Mouse (Mus musculus): ENCODE results near the gene Hist1h3f. TPM values are rescaled to one million over a fixed set of nuclear protein-coding genes. Genes with fewer than 3 reads are reported as not detected.
A peak's percentile ranks its signal among the peaks of the same experiment; 100 is the strongest.
"Not testable (repeated sequence)": the region's sequence is repeated elsewhere in the genome, so short reads cannot be mapped to it uniquely, and the experiment has no call there.

Hist1h3f gene
- polyA plus RNA-seq, 1 experiment from 2014 or later, result 0.71 TPM

- H3K9ac ChIP-seq (ENCODE audit: low read depth, low read length), result peak overlapping the region; percentile 66
- 2% methylated on average over 21 of the region's 22 CpGs for WGBS
- DNase-seq (ENCODE audit: low spot score), result peak; percentile 24
Measured at GRCm38 (mm10) chr13:23586099-23586939, 42.5 kb downstream of the Hist1h3f start.

DNA sequence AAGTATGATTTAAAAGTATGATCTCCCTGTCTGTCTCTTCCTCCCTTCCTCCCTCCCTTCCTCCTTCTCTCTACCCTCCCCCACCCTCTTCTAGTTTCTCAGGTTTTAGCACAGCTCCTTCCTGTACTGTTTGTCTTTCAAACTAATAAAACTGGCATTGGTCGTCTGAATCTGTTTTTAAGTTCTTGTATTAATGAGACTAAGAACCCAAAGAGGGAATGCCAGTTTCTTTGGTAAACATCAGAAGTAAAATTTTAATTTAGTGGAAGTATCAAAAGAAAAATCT lies 43.0 kb downstream of the Hist1h3f start:
- H3K36me3 ChIP-seq (ENCODE audit: control insufficient read depth, insufficient read depth, low read length), result no peaks in the 10 kb centered on the region
- no peak for ATAC-seq (ENCODE audit: low read depth)
- 6% methylated on average over 1 of the region's 1 CpGs for WGBS
- no peaks in the 10 kb centered on the region for H3K9me3 ChIP-seq (ENCODE audit: control insufficient read depth, low read length)
- H3K9ac ChIP-seq (ENCODE audit: low read depth, low read length), result peak overlapping the region; percentile 66
- peak overlapping the region; percentile 45 for H3K4me3 ChIP-seq (ENCODE audit: low read depth, low read length)
- H3K4me2 ChIP-seq (ENCODE audit: low read depth, low read length), result peak overlapping the region; percentile 65
- DNase-seq (ENCODE audit: low spot score), result no peak
- peaks cover 23% of the 10 kb centered on the region; the same call in 1 of the 2 replicates for H3K4me1 ChIP-seq (ENCODE audit: control insufficient read depth, insufficient read depth, low read length)
- H3K27ac ChIP-seq (replicated peaks; ENCODE audit: low read depth, low read length), result peak overlapping the region; percentile 93
- H3K27me3 ChIP-seq (replicated peaks; ENCODE audit: control insufficient read depth, insufficient read depth, low read length), result no peaks in the 10 kb centered on the region

More at GRCm38 (mm10) chr13:23586099-23586939, 42.5 kb downstream of the Hist1h3f start:
- Histone ChIP-seq H3K4me2 (ENCODE audit: low read depth, low read length) (peak overlapping the region; percentile 65), H3K9me3 (ENCODE audit: control insufficient read depth, low read length) (no peaks in the 10 kb centered on the region), H3K4me1 (ENCODE audit: control insufficient read depth, insufficient read depth, low read length) (peaks cover 23% of the 10 kb centered on the region; the same call in 1 of the 2 replicates), H3K27ac (replicated peaks; ENCODE audit: low read depth, low read length) (peak overlapping the region; percentile 93), H3K27me3 (replicated peaks; ENCODE audit: control insufficient read depth, insufficient read depth, low read length) (no peaks in the 10 kb centered on the region), H3K36me3 (ENCODE audit: control insufficient read depth, insufficient read depth, low read length) (no peaks in the 10 kb centered on the region), H3K4me3 (ENCODE audit: low read depth, low read length) (peak overlapping the region; percentile 45)
- ATAC-seq (ENCODE audit: low read depth), result no peak

DNA sequence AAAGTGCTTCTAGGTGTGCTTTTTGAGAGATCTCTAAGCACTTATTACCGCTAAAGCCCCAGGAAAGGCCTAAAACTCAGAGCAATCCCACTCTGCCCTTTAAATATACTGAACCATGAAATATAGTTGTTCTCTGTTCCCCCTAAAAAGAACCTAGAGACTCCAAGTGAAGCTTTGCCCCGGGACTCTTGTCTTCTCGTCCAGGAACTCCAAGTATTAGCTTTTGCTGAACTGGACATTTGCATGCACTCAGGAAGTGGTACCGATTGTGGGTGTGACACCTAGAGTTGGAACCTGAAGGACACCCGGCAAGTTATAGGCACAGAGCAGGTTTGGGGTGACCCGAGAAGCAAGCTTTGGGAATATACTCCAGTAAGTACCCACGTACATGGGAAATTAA lies 47.4 kb downstream of the Hist1h3f start:
- DNase-seq (ENCODE audit: low spot score) (no peak), ATAC-seq (ENCODE audit: low read depth) (no peak)
- H3K9ac ChIP-seq (ENCODE audit: low read depth, low read length), result no peak overlapping the region
- no peak overlapping the region for H3K4me2 ChIP-seq (ENCODE audit: low read depth, low read length)
- no peaks in the 10 kb centered on the region for H3K27me3 ChIP-seq (replicated peaks; ENCODE audit: control insufficient read depth, insufficient read depth, low read length)
- no peak overlapping the region for H3K27ac ChIP-seq (replicated peaks; ENCODE audit: low read depth, low read length)
- WGBS, result 94% methylated on average over 7 of the region's 7 CpGs
- H3K36me3 ChIP-seq (ENCODE audit: control insufficient read depth, insufficient read depth, low read length), result no peaks in the 10 kb centered on the region
- no peaks in the 10 kb centered on the region for H3K9me3 ChIP-seq (ENCODE audit: control insufficient read depth, low read length)
- 0 out of 2 replicates have a peak, but pooled peaks cover 5% of the 10 kb centered on the region for H3K4me1 ChIP-seq (ENCODE audit: control insufficient read depth, insufficient read depth, low read length)
- no peak overlapping the region for H3K4me3 ChIP-seq (ENCODE audit: low read depth, low read length)

DNA sequence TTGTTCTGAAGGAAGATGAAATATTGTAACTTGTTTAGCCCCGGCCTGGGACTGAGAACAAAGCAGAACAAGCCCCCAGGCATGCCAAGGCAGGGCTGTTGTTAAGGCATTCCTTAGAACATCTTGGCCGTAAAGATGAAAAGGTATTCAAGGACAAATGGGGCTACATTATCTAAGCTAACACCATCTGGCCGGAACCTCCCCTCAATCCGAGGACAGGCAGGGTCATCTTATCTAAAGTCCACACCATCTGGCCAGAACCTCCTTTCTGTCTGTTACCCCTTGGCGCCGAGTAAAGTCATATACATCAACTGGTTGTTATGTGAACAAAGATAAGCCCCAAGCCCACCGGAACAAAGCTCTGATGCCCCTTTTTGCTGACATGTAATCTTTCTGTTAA lies 48.0 kb downstream of the Hist1h3f start:
- not testable (repeated sequence) for H3K9me3 ChIP-seq (ENCODE audit: control insufficient read depth, low read length); H3K4me1 ChIP-seq (ENCODE audit: control insufficient read depth, insufficient read depth, low read length); H3K4me2 ChIP-seq (ENCODE audit: low read depth, low read length); DNase-seq (ENCODE audit: low spot score); H3K9ac ChIP-seq (ENCODE audit: low read depth, low read length); H3K27ac ChIP-seq (replicated peaks; ENCODE audit: low read depth, low read length); H3K4me3 ChIP-seq (ENCODE audit: low read depth, low read length); H3K27me3 ChIP-seq (replicated peaks; ENCODE audit: control insufficient read depth, insufficient read depth, low read length); ATAC-seq (ENCODE audit: low read depth); H3K36me3 ChIP-seq (ENCODE audit: control insufficient read depth, insufficient read depth, low read length)
- 85% methylated on average over 7 of the region's 7 CpGs for WGBS

DNA sequence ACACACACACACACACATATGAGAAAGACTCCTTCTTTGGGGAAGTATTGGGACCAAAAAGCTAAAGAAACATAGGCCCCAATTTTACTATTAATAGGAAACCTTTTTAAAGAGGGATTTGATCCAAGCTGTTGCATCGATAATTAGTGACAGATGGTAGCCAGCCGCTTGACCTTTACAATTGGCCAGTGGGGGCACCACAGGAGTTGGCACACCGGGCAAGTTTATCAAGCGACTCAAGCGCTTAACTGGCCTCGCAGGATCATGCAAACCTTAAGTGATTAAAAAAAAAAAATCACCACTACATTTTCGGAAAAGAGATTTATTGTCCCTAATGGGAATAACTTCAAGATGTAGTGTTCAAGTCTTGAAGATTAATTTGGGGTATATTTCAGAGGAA lies 48.8 kb downstream of the Hist1h3f start:
- Histone ChIP-seq H3K4me1 (ENCODE audit: control insufficient read depth, insufficient read depth, low read length) (no peaks in the 10 kb centered on the region), H3K9me3 (ENCODE audit: control insufficient read depth, low read length) (no peaks in the 10 kb centered on the region), H3K4me3 (ENCODE audit: low read depth, low read length) (no peak overlapping the region), H3K9ac (ENCODE audit: low read depth, low read length) (no peak overlapping the region), H3K4me2 (ENCODE audit: low read depth, low read length) (no peak overlapping the region), H3K27ac (replicated peaks; ENCODE audit: low read depth, low read length) (no peak overlapping the region), H3K27me3 (replicated peaks; ENCODE audit: control insufficient read depth, insufficient read depth, low read length) (no peaks in the 10 kb centered on the region), H3K36me3 (ENCODE audit: control insufficient read depth, insufficient read depth, low read length) (no peaks in the 10 kb centered on the region)
- DNase-seq (ENCODE audit: low spot score) (no peak), ATAC-seq (ENCODE audit: low read depth) (no peak)
- WGBS, result 67% methylated on average over 7 of the region's 7 CpGs

GRCm38 (mm10) chr13:23593051-23593770 lies 49.4 kb downstream of the Hist1h3f start:
- 67% methylated on average over 5 of the region's 5 CpGs for WGBS
- Histone ChIP-seq H3K4me1 (ENCODE audit: control insufficient read depth, insufficient read depth, low read length) (no peaks in the 10 kb centered on the region), H3K9me3 (ENCODE audit: control insufficient read depth, low read length) (no peaks in the 10 kb centered on the region), H3K36me3 (ENCODE audit: control insufficient read depth, insufficient read depth, low read length) (no peaks in the 10 kb centered on the region), H3K4me3 (ENCODE audit: low read depth, low read length) (no peak overlapping the region), H3K27me3 (replicated peaks; ENCODE audit: control insufficient read depth, insufficient read depth, low read length) (no peaks in the 10 kb centered on the region), H3K4me2 (ENCODE audit: low read depth, low read length) (no peak overlapping the region), H3K27ac (replicated peaks; ENCODE audit: low read depth, low read length) (peak overlapping the region; percentile 33; the same call in 1 of the 2 replicates), H3K9ac (ENCODE audit: low read depth, low read length) (no peak overlapping the region)
- peak; percentile 27 for DNase-seq (ENCODE audit: low spot score)
- ATAC-seq (ENCODE audit: low read depth), result no peak

Small RNA genes lying within 50 kb of the gene (microRNA-seq; reads per million reads assigned to microRNA genes)
- gene Gm44297 (ENCODE audit: borderline number of aligned reads) (not detected), gene Gm44359 (ENCODE audit: borderline number of aligned reads) (not detected), gene Gm44394 (ENCODE audit: borderline number of aligned reads) (not detected), gene n-TStga1 (ENCODE audit: borderline number of aligned reads) (0.83 reads per million)

Other genes starting within 250 kb of the Hist1h3f start
- 40.2 and 44.9 TPM in 2 replicates for gene Zfp322a, start 174.8 kb upstream of the Hist1h3f start, polyA plus RNA-seq (2014; fragmentation: Nextera tagmentation; extraction: Ambion mirVana)
- 10.3 and 11.6 TPM in 2 replicates for gene Abt1, start 120.2 kb upstream of the Hist1h3f start, polyA plus RNA-seq (2014; fragmentation: Nextera tagmentation; extraction: Ambion mirVana)
- 0.18 TPM in 1 of 2 replicates, not detected in the other for gene Btn1a1, start 78.2 kb upstream of the Hist1h3f start, polyA plus RNA-seq (2014; fragmentation: Nextera tagmentation; extraction: Ambion mirVana)
- 0.40 and 0.51 TPM in 2 replicates for gene Btn2a2, start 55.2 kb upstream of the Hist1h3f start, polyA plus RNA-seq (2014; fragmentation: Nextera tagmentation; extraction: Ambion mirVana)
- 5.1 and 5.6 TPM in 2 replicates for gene Hist1h4h, start 13.0 kb upstream of the Hist1h3f start, polyA plus RNA-seq (2014; fragmentation: Nextera tagmentation; extraction: Ambion mirVana)
- 5.2 and 7.0 TPM in 2 replicates for gene Hist1h2af, start 10.1 kb upstream of the Hist1h3f start, polyA plus RNA-seq (2014; fragmentation: Nextera tagmentation; extraction: Ambion mirVana)
- gene Hist1h3g, start 8.6 kb upstream of the Hist1h3f start, polyA plus RNA-seq (2014; fragmentation: Nextera tagmentation; extraction: Ambion mirVana), result 3.7 and 4.1 TPM in 2 replicates
- gene Hist1h2bh, start 660 bp upstream of the Hist1h3f start, polyA plus RNA-seq (2014; fragmentation: Nextera tagmentation; extraction: Ambion mirVana), result 0.76 and 0.77 TPM in 2 replicates
- gene Hist1h4f, start 7.6 kb downstream of the Hist1h3f start, polyA plus RNA-seq (2014; fragmentation: Nextera tagmentation; extraction: Ambion mirVana), result 0.84 and 0.88 TPM in 2 replicates
- gene Hist1h1d, start 9.2 kb downstream of the Hist1h3f start, polyA plus RNA-seq (2014; fragmentation: Nextera tagmentation; extraction: Ambion mirVana), result 0.60 TPM in 2 replicates
- gene Hist1h3e, start 18.3 kb downstream of the Hist1h3f start, polyA plus RNA-seq (2014; fragmentation: Nextera tagmentation; extraction: Ambion mirVana), result 4.4 and 6.1 TPM in 2 replicates
- gene Hist1h2ae, start 27.2 kb downstream of the Hist1h3f start, polyA plus RNA-seq (2014; fragmentation: Nextera tagmentation; extraction: Ambion mirVana), result 93.4 and 108 TPM in 2 replicates
- 5.1 and 5.3 TPM in 2 replicates for gene Hist1h2bg, start 27.3 kb downstream of the Hist1h3f start, polyA plus RNA-seq (2014; fragmentation: Nextera tagmentation; extraction: Ambion mirVana)
- gene Hist1h2bf, start 30.1 kb downstream of the Hist1h3f start, polyA plus RNA-seq (2014; fragmentation: Nextera tagmentation; extraction: Ambion mirVana), result 3.6 and 4.1 TPM in 2 replicates
- gene Hist1h2ad, start 30.3 kb downstream of the Hist1h3f start, polyA plus RNA-seq (2014; fragmentation: Nextera tagmentation; extraction: Ambion mirVana), result 1.6 and 2.8 TPM in 2 replicates
- 5.2 and 7.2 TPM in 2 replicates for gene Hist1h3d, start 31.7 kb downstream of the Hist1h3f start, polyA plus RNA-seq (2014; fragmentation: Nextera tagmentation; extraction: Ambion mirVana)
- 74.5 and 84.0 TPM in 2 replicates for gene Hist1h4d, start 37.5 kb downstream of the Hist1h3f start, polyA plus RNA-seq (2014; fragmentation: Nextera tagmentation; extraction: Ambion mirVana)
- gene Hist1h2be, start 77.1 kb downstream of the Hist1h3f start, polyA plus RNA-seq (2014; fragmentation: Nextera tagmentation; extraction: Ambion mirVana), result 1.5 and 2.2 TPM in 2 replicates
- gene Hist1h1e, start 78.5 kb downstream of the Hist1h3f start, polyA plus RNA-seq (2014; fragmentation: Nextera tagmentation; extraction: Ambion mirVana), result 12.8 and 15.7 TPM in 2 replicates
- 1.2 and 1.3 TPM in 2 replicates for gene Hist1h2ac, start 139.9 kb downstream of the Hist1h3f start, polyA plus RNA-seq (2014; fragmentation: Nextera tagmentation; extraction: Ambion mirVana)
- 52.7 and 78.2 TPM in 2 replicates for gene Hist1h2bc, start 140.1 kb downstream of the Hist1h3f start, polyA plus RNA-seq (2014; fragmentation: Nextera tagmentation; extraction: Ambion mirVana)
- gene Hist1h1t, start 151.8 kb downstream of the Hist1h3f start, polyA plus RNA-seq (2014; fragmentation: Nextera tagmentation; extraction: Ambion mirVana), result 0.19 and 0.31 TPM in 2 replicates
- 5.7 and 5.8 TPM in 2 replicates for gene Hist1h4c, start 154.4 kb downstream of the Hist1h3f start, polyA plus RNA-seq (2014; fragmentation: Nextera tagmentation; extraction: Ambion mirVana)
- 9.6 and 10.3 TPM in 2 replicates for gene Hfe, start 166.8 kb downstream of the Hist1h3f start, polyA plus RNA-seq (2014; fragmentation: Nextera tagmentation; extraction: Ambion mirVana)
- gene Hist1h1c, start 194.8 kb downstream of the Hist1h3f start, polyA plus RNA-seq (2014; fragmentation: Nextera tagmentation; extraction: Ambion mirVana), result 36.1 and 37.8 TPM in 2 replicates
- 5.1 and 7.5 TPM in 2 replicates for gene Hist1h3c, start 201.6 kb downstream of the Hist1h3f start, polyA plus RNA-seq (2014; fragmentation: Nextera tagmentation; extraction: Ambion mirVana)
- 1.2 and 2.1 TPM in 2 replicates for gene Hist1h2bb, start 202.7 kb downstream of the Hist1h3f start, polyA plus RNA-seq (2014; fragmentation: Nextera tagmentation; extraction: Ambion mirVana)
- 30.2 and 32.6 TPM in 2 replicates for gene Hist1h2ab, start 207.1 kb downstream of the Hist1h3f start, polyA plus RNA-seq (2014; fragmentation: Nextera tagmentation; extraction: Ambion mirVana)
- 6.6 and 11.5 TPM in 2 replicates for gene Hist1h3b, start 208.2 kb downstream of the Hist1h3f start, polyA plus RNA-seq (2014; fragmentation: Nextera tagmentation; extraction: Ambion mirVana)
- gene Hist1h4b, start 213.0 kb downstream of the Hist1h3f start, polyA plus RNA-seq (2014; fragmentation: Nextera tagmentation; extraction: Ambion mirVana), result 3.5 and 4.7 TPM in 2 replicates
- 0.68 and 0.74 TPM in 2 replicates for gene Hist1h4a, start 217.2 kb downstream of the Hist1h3f start, polyA plus RNA-seq (2014; fragmentation: Nextera tagmentation; extraction: Ambion mirVana)
- 3.7 and 4.9 TPM in 2 replicates for gene Hist1h3a, start 218.3 kb downstream of the Hist1h3f start, polyA plus RNA-seq (2014; fragmentation: Nextera tagmentation; extraction: Ambion mirVana)
- 3.2 and 3.5 TPM in 2 replicates for gene Hist1h1a, start 219.6 kb downstream of the Hist1h3f start, polyA plus RNA-seq (2014; fragmentation: Nextera tagmentation; extraction: Ambion mirVana)
- gene Trim38, start 225.9 kb downstream of the Hist1h3f start, polyA plus RNA-seq (2014; fragmentation: Nextera tagmentation; extraction: Ambion mirVana), result 0.31 TPM in 1 of 2 replicates, not detected in the other

Data from embryonic facial prominence, embryonic 14.5 days (tissue).